Mouse (Mus musculus) ES-Bruce4 (cell line): ENCODE results near the gene Samd4b.
"Not testable (repeated sequence)": the region's sequence is repeated elsewhere in the genome, so short reads cannot be mapped to it uniquely, and the experiment has no call there.

Experiments used
- CTCF ChIP-seq: IDR thresholded peaks from one replicate; pipeline ENCODE4 v1.8.1; 2011; ENCODE audit warnings: low read depth, low read length
- EP300 ChIP-seq: IDR thresholded peaks from 2 replicates; pipeline ENCODE4 v1.6.1; 2011; ENCODE audit warnings: low read depth, low read length; ENCODE audit not compliant: insufficient read depth
- POLR2A ChIP-seq: IDR thresholded peaks from one replicate; pipeline ENCODE4 v1.8.1; 2011; ENCODE audit warnings: low read length; ENCODE audit not compliant: insufficient read depth

- TF ChIP-seq EP300, POLR2A: not testable (repeated sequence)
- peak; percentile 41 for TF ChIP-seq CTCF
Observed at GRCm38 (mm10) chr7:28603788-28604187, 5.8 kb upstream of the Samd4b start.
